Mouse (Mus musculus): ENCODE data around the gene Fgd2. TPM values are rescaled to one million over a fixed set of nuclear protein-coding genes. Genes with fewer than 3 reads are reported as not detected.

Fgd2 gene
- polyA plus RNA-seq, 1 experiment: 6.4 TPM

- no peak for DNase-seq (ENCODE audit: low read depth)
Observed at GRCm38 (mm10) chr17:29322603-29322962, 38.1 kb upstream of the Fgd2 start.

GRCm38 (mm10) chr17:29323625-29324024 is 37.1 kb upstream of the Fgd2 start:
- DNase-seq (ENCODE audit: low read depth): no peak
- TF ChIP-seq CTCF (IDR thresholded peaks at IDR 0.05; ENCODE audit: borderline replicate concordance, extremely low read depth, insufficient read depth, insufficient read length) (no peak), POLR2A (IDR thresholded peaks at IDR 0.05; ENCODE audit: borderline replicate concordance, extremely low read depth, insufficient read depth, insufficient read length, poor library complexity, severe bottlenecking) (no peak)

More at GRCm38 (mm10) chr17:29322603-29322962, 38.1 kb upstream of the Fgd2 start:
- TF ChIP-seq CTCF (IDR thresholded peaks at IDR 0.05; ENCODE audit: borderline replicate concordance, extremely low read depth, insufficient read depth, insufficient read length) (no peak), POLR2A (IDR thresholded peaks at IDR 0.05; ENCODE audit: borderline replicate concordance, extremely low read depth, insufficient read depth, insufficient read length, poor library complexity, severe bottlenecking) (no peak)

GRCm38 (mm10) chr17:29325831-29326230 is 34.9 kb upstream of the Fgd2 start:
- no peak for DNase-seq (ENCODE audit: low read depth)
- TF ChIP-seq CTCF (IDR thresholded peaks at IDR 0.05; ENCODE audit: borderline replicate concordance, extremely low read depth, insufficient read depth, insufficient read length) (no peak), POLR2A (IDR thresholded peaks at IDR 0.05; ENCODE audit: borderline replicate concordance, extremely low read depth, insufficient read depth, insufficient read length, poor library complexity, severe bottlenecking) (no peak)

- DNase-seq (ENCODE audit: low read depth): peak; percentile 88
- TF ChIP-seq POLR2A (IDR thresholded peaks at IDR 0.05; ENCODE audit: borderline replicate concordance, extremely low read depth, insufficient read depth, insufficient read length, poor library complexity, severe bottlenecking): no peak
- TF ChIP-seq CTCF (IDR thresholded peaks at IDR 0.05; ENCODE audit: borderline replicate concordance, extremely low read depth, insufficient read depth, insufficient read length): no peak
Observed at GRCm38 (mm10) chr17:29326531-29327529, 33.9 kb upstream of the Fgd2 start.

GRCm38 (mm10) chr17:29327691-29328090 is 33.0 kb upstream of the Fgd2 start:
- DNase-seq (ENCODE audit: low read depth): no peak
- TF ChIP-seq POLR2A (IDR thresholded peaks at IDR 0.05; ENCODE audit: borderline replicate concordance, extremely low read depth, insufficient read depth, insufficient read length, poor library complexity, severe bottlenecking) (no peak), CTCF (IDR thresholded peaks at IDR 0.05; ENCODE audit: borderline replicate concordance, extremely low read depth, insufficient read depth, insufficient read length) (no peak)

- DNase-seq (ENCODE audit: low read depth): no peak
Observed at GRCm38 (mm10) chr17:29330221-29330620, 30.5 kb upstream of the Fgd2 start.

GRCm38 (mm10) chr17:29330671-29331410 is 29.9 kb upstream of the Fgd2 start:
- no peak for TF ChIP-seq POLR2A (IDR thresholded peaks at IDR 0.05; ENCODE audit: borderline replicate concordance, extremely low read depth, insufficient read depth, insufficient read length, poor library complexity, severe bottlenecking)
- TF ChIP-seq CTCF (IDR thresholded peaks at IDR 0.05; ENCODE audit: borderline replicate concordance, extremely low read depth, insufficient read depth, insufficient read length): no peak
- peak; percentile 85 for DNase-seq (ENCODE audit: low read depth)

More at GRCm38 (mm10) chr17:29330221-29330620, 30.5 kb upstream of the Fgd2 start:
- TF ChIP-seq POLR2A (IDR thresholded peaks at IDR 0.05; ENCODE audit: borderline replicate concordance, extremely low read depth, insufficient read depth, insufficient read length, poor library complexity, severe bottlenecking) (no peak), CTCF (IDR thresholded peaks at IDR 0.05; ENCODE audit: borderline replicate concordance, extremely low read depth, insufficient read depth, insufficient read length) (no peak)

GRCm38 (mm10) chr17:29332186-29332685 is 28.5 kb upstream of the Fgd2 start:
- DNase-seq (ENCODE audit: low read depth): no peak
- TF ChIP-seq CTCF (IDR thresholded peaks at IDR 0.05; ENCODE audit: borderline replicate concordance, extremely low read depth, insufficient read depth, insufficient read length) (no peak), POLR2A (IDR thresholded peaks at IDR 0.05; ENCODE audit: borderline replicate concordance, extremely low read depth, insufficient read depth, insufficient read length, poor library complexity, severe bottlenecking) (no peak)

- TF ChIP-seq CTCF (IDR thresholded peaks at IDR 0.05; ENCODE audit: borderline replicate concordance, extremely low read depth, insufficient read depth, insufficient read length) (no peak), POLR2A (IDR thresholded peaks at IDR 0.05; ENCODE audit: borderline replicate concordance, extremely low read depth, insufficient read depth, insufficient read length, poor library complexity, severe bottlenecking) (no peak)
Observed at GRCm38 (mm10) chr17:29336266-29336990, 24.3 kb upstream of the Fgd2 start.

GRCm38 (mm10) chr17:29337979-29338823 is 22.5 kb upstream of the Fgd2 start:
- TF ChIP-seq CTCF (IDR thresholded peaks at IDR 0.05; ENCODE audit: borderline replicate concordance, extremely low read depth, insufficient read depth, insufficient read length) (no peak), POLR2A (IDR thresholded peaks at IDR 0.05; ENCODE audit: borderline replicate concordance, extremely low read depth, insufficient read depth, insufficient read length, poor library complexity, severe bottlenecking) (no peak)
- peak; percentile 90 for DNase-seq (ENCODE audit: low read depth)

More at GRCm38 (mm10) chr17:29336266-29336990, 24.3 kb upstream of the Fgd2 start:
- no peak for DNase-seq (ENCODE audit: low read depth)
